Mouse (Mus musculus): ENCODE data around the gene Snap47. TPM values are rescaled to one million over a fixed set of nuclear protein-coding genes. Genes with fewer than 3 reads are reported as not detected.
A peak's percentile ranks its signal among the peaks of the same experiment; 100 is the strongest.

The Snap47 gene
- total RNA-seq, 2 experiments from 2014 or later = 18.6 to 30.4 TPM

GRCm38 (mm10) chr11:59450230-59450771 is 685 bp downstream of the Snap47 start:
- Histone ChIP-seq H3K27ac (peak overlapping the region; percentile 95), H3K4me3 (peak overlapping the region; percentile 98)
- DNase-seq = no peak
- peak; percentile 27; the same call in 1 of the 2 replicates for TF ChIP-seq CTCF (IDR thresholded peaks at IDR 0.05)
- intact Hi-C loops (cut with DNase I) = loop anchor here (1.0 kb wide), 1 partner anchor 11 kb away; no protein-coding TSS in a partner anchor

GRCm38 (mm10) chr11:59449741-59450229 is 1.2 kb downstream of the Snap47 start, which contains the start of gene Jmjd4:
Jmjd4 (plus strand) TSS chr11:59450045.
- peak within 1 kb of the TSS; percentile 98 for H3K4me3 ChIP-seq
- intact Hi-C loops (cut with DNase I) = loop anchor here (1.0 kb wide), 1 partner anchor 12 kb away; no protein-coding TSS in a partner anchor
- TF ChIP-seq CTCF (IDR thresholded peaks at IDR 0.05) = no peak
- peak within 1 kb of the TSS; percentile 95 for H3K27ac ChIP-seq
- DNase-seq = peak; percentile 94

GRCm38 (mm10) chr11:59443102-59443501 is 7.9 kb downstream of the Snap47 start:
- intact Hi-C loops (cut with DNase I) = no loop called here
- Histone ChIP-seq H3K27ac (no peak overlapping the region), H3K4me3 (no peak overlapping the region)
- DNase-seq = no peak
- TF ChIP-seq CTCF (IDR thresholded peaks at IDR 0.05) = no peak; the same call in 1 of the 2 replicates

GRCm38 (mm10) chr11:59437954-59438353 is 13.0 kb downstream of the Snap47 start:
- intact Hi-C loops (cut with DNase I) = no loop called here
- Histone ChIP-seq H3K4me3 (no peak overlapping the region), H3K27ac (no peak overlapping the region)
- no peak for TF ChIP-seq CTCF (IDR thresholded peaks at IDR 0.05)
- no peak for DNase-seq

GRCm38 (mm10) chr11:59432261-59432660 is 18.7 kb downstream of the Snap47 start:
- Histone ChIP-seq H3K27ac (peak overlapping the region; percentile 35), H3K4me3 (no peak overlapping the region)
- intact Hi-C loops (cut with DNase I) = no loop called here
- TF ChIP-seq CTCF (IDR thresholded peaks at IDR 0.05) = no peak
- no peak for DNase-seq

GRCm38 (mm10) chr11:59429959-59430358 is 21.0 kb downstream of the Snap47 start:
- no peak for DNase-seq
- H3K27ac ChIP-seq = no peak overlapping the region
- no peak for TF ChIP-seq CTCF (IDR thresholded peaks at IDR 0.05)
- no peak overlapping the region for H3K4me3 ChIP-seq
- intact Hi-C loops (cut with DNase I) = no loop called here

- intact Hi-C loops (cut with DNase I) = no loop called here
Observed at GRCm38 (mm10) chr11:59428057-59428660, 22.8 kb downstream of the Snap47 start.

GRCm38 (mm10) chr11:59425671-59426101 is 25.3 kb downstream of the Snap47 start:
- intact Hi-C loops (cut with DNase I) = no loop called here
- Histone ChIP-seq H3K4me3 (no peak overlapping the region), H3K27ac (no peak overlapping the region)
- no peak for DNase-seq
- peak; percentile 35; the same call in 1 of the 2 replicates for TF ChIP-seq CTCF (IDR thresholded peaks at IDR 0.05)

More at GRCm38 (mm10) chr11:59428057-59428660, 22.8 kb downstream of the Snap47 start:
- Histone ChIP-seq H3K27ac (peak overlapping the region; percentile 77), H3K4me3 (no peak overlapping the region)
- TF ChIP-seq CTCF (IDR thresholded peaks at IDR 0.05) = no peak
- DNase-seq = peak; percentile 69

GRCm38 (mm10) chr11:59423010-59423588 is 27.9 kb downstream of the Snap47 start:
- Histone ChIP-seq H3K4me3 (no peak overlapping the region), H3K27ac (peak overlapping the region; percentile 13; the same call in 1 of the 2 replicates)
- DNase-seq = no peak
- no peak for TF ChIP-seq CTCF (IDR thresholded peaks at IDR 0.05)
- intact Hi-C loops (cut with DNase I) = no loop called here

- no peak overlapping the region for H3K4me3 ChIP-seq
- no peak for DNase-seq
- H3K27ac ChIP-seq = 0 out of 2 replicates have a peak overlapping the region, but pooled peaks have one; percentile 0
- no peak for TF ChIP-seq CTCF (IDR thresholded peaks at IDR 0.05)
- intact Hi-C loops (cut with DNase I) = no loop called here
Observed at GRCm38 (mm10) chr11:59421967-59422366, 29.0 kb downstream of the Snap47 start.

GRCm38 (mm10) chr11:59421436-59421835 is 29.6 kb downstream of the Snap47 start:
- no peak for DNase-seq
- H3K27ac ChIP-seq = 0 out of 2 replicates have a peak overlapping the region, but pooled peaks have one; percentile 0
- no peak for TF ChIP-seq CTCF (IDR thresholded peaks at IDR 0.05)
- no peak overlapping the region for H3K4me3 ChIP-seq
- intact Hi-C loops (cut with DNase I) = no loop called here

- no peak for DNase-seq
- intact Hi-C loops (cut with DNase I) = no loop called here
- no peak for TF ChIP-seq CTCF (IDR thresholded peaks at IDR 0.05)
- Histone ChIP-seq H3K4me3 (no peak overlapping the region), H3K27ac (no peak overlapping the region)
Observed at GRCm38 (mm10) chr11:59418708-59419107, 32.3 kb downstream of the Snap47 start.

All from gastrocnemius, adult 2 months (tissue).